Mouse (Mus musculus) lung, postnatal 0 days (tissue): ENCODE measurements around the gene Rabgef1.

Source experiments
- CTCF ChIP-seq: IDR thresholded peaks from 2 replicates; pipeline ENCODE4 v1.5.1; 2016; ENCODE audit warnings: antibody characterized with exemption, mild to moderate bottlenecking
- EP300 ChIP-seq: IDR thresholded peaks from 2 replicates; pipeline ENCODE4 v1.6.1; 2016; ENCODE audit warnings: antibody characterized with exemption, mild to moderate bottlenecking, control low read depth

GRCm38 (mm10) chr5:130218336-130218735 is 46.7 kb downstream of the Rabgef1 start:
- TF ChIP-seq CTCF (no peak), EP300 (no peak)
